Mouse (Mus musculus) brown adipose tissue, adult 24 weeks (tissue): Measurements from ENCODE around the gene Tmem132c. TPM values are rescaled to one million over a fixed set of nuclear protein-coding genes. Genes with fewer than 3 reads are reported as not detected.

Experiments
- H3K27ac ChIP-seq: fragments of 200-500 bp; replicated peaks from 2 replicates; pipeline ENCODE4 v1.5.1; 2012; ENCODE audit warnings: low read depth, mild to moderate bottlenecking, low read length
- H3K4me1 ChIP-seq: fragments of 200-500 bp; 2 replicates; pipeline ENCODE4 v1.6.1; 2012; ENCODE audit warnings: low read length, mixed read lengths; ENCODE audit not compliant: control insufficient read depth, insufficient read depth, insufficient read length
- H3K4me3 ChIP-seq: fragments of 200-500 bp; 2 replicates; pipeline ENCODE4 v1.5.1; 2012; ENCODE audit warnings: low read depth, mild to moderate bottlenecking, low read length, moderate library complexity; ENCODE audit not compliant: insufficient read depth
- polyA plus RNA-seq: library from polyadenylated mRNA; stranded (reverse); fragments of >200 nt; gene quantifications from 2 replicates; pipeline ENCODE4 v1.2.4, GENCODE M21; 2012; ENCODE audit not compliant: missing spikeins, insufficient read depth, insufficient read length

The Tmem132c gene
- polyA plus RNA-seq, 1 experiment = not detected

DNA sequence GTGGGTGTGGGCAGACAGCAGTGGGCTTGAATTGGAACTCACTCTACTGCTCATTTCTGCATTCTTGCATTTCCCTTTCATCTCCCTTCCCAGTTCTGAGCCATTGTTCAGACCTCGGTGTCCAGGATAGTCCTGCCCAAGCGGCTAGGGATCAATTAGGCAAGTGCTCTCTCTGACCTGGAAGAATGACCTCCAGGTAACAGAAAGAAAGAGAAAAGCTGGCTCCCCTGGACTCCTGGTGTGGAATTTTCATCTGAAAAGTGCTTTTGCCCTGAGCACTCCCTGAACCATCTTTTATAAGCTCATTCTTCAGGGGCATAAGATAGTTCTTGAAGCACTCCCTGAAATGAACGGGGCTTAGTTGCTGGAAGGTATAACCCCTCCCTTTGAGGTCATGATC, 228.7 kb downstream of the Tmem132c start:
- no peaks in the 10 kb centered on the region for H3K4me1 ChIP-seq
- H3K4me3 ChIP-seq = no peak overlapping the region
- no peak overlapping the region for H3K27ac ChIP-seq

DNA sequence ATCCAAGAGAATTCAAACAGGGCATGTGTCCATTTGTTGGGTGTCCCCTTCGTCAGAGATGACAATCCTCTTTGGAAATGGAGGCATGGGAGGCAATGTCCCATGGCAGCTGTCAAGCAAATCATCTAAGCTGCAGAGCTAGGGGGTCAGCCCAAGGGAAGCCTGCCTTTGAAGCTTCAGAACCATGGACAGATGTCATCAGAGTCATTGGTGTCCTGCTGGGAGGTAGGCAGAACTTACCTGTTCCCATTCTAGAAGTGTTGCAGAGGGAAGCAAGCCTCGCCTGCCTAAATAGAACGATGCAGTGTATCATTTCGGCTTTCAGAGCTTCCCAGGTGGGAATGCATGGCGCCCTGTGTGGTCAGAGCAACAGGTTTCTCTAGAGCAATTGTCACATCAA, 230.3 kb downstream of the Tmem132c start:
- H3K4me1 ChIP-seq = no peaks in the 10 kb centered on the region
- H3K4me3 ChIP-seq = no peak overlapping the region
- H3K27ac ChIP-seq = no peak overlapping the region

DNA sequence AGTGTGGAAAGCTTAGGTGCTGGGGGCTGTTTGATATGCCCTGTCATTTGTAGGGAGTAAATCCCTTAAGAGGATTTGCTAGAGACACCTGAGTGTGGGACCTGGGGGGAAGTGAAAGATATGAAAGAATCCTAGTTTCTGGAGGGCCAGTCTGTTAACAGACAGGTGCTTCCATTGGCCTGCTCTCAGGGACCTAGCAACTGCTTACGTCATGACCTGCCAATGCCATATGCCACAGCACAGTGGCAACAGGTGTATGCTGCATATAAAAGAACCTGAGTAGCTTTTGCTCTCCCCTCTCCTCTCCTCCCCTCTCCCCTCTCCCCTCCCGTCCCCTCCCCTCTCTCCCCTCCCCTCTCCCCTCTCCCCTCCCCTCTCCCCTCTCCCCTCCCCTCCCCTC, 232.1 kb downstream of the Tmem132c start:
- no peaks in the 10 kb centered on the region for H3K4me1 ChIP-seq
- no peak overlapping the region for H3K4me3 ChIP-seq
- no peak overlapping the region for H3K27ac ChIP-seq

DNA sequence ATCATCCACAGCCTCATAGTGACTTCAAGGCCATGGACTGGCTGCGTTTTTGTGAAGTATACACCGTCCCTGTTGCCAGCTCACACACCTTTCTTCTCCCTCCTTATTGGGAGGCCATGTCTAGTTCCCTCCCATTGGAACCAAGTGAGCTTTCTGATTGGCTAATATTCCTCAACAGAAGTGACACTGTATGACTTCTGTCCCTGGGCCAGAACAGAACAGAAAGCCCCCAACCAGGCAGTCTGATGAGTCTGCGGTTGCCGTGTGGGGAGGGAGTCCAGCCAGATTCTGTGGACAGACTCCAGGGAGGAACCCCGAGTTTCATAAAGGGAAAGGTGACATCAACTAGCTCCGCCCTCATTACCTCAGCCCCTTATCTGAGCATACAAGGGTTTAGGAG, 233.2 kb downstream of the Tmem132c start:
- no peak overlapping the region for H3K27ac ChIP-seq
- no peaks in the 10 kb centered on the region for H3K4me1 ChIP-seq
- no peak overlapping the region for H3K4me3 ChIP-seq

DNA sequence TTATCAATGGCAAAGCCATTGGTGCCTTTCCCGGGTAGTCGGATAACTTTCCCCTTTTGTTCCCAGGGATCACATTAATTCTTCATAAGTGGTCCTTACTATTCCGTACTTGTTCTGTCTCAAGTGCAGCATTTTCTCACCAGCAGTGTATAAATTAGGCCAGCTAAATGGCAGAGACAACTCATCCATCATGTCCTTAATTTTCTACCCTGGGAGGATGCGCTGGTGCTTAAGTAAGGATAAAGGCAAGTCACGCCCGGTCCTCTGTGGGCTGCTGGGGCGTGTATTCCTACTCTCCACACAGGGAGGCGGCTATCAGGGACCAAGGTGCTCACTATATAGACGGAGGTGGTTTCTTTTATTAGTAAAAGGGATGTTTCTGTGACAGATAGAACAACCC, 236.2 kb downstream of the Tmem132c start:
- H3K27ac ChIP-seq = no peak overlapping the region
- no peaks in the 10 kb centered on the region for H3K4me1 ChIP-seq
- H3K4me3 ChIP-seq = no peak overlapping the region

DNA sequence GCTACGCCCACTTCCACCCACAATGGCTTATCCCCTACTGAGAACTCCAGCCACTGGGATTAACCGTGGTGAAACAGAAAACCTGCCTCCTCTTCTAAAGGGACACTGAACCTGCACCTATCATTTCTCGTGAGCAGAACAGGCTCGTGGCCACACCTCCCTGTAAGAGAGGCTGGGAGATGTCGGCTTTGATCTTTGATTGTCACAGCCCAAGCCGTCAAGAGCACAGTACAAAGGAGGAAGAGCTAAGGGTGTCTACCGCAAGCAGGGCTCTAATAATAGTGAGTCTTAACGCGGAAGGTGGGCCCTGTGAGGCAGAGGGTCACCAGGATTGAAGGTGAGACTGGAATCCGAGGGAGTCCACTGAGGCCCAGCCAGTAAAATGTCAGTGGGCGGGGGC, 236.7 kb downstream of the Tmem132c start:
- Histone ChIP-seq H3K27ac (no peak overlapping the region), H3K4me1 (no peaks in the 10 kb centered on the region), H3K4me3 (no peak overlapping the region)

DNA sequence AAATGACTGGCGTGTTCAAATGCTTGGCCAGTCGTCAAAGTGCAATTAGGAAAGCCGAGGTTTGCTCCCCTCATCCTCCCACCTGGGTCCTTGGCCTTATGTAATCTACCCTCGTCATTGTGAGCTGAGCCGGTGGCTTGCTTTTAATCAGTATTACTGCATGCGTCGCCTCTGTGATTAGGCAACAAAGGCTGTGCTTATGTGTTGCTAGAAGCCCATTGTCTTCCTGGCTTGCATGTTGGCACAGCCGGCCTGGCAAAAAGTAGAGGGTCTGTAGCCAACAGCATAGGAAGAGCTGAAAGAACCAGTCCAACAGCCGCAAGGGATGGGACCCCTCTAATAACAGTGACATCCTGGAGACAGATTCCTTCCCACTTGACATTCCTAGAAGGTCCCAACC, 239.3 kb downstream of the Tmem132c start:
- Histone ChIP-seq H3K27ac (no peak overlapping the region), H3K4me3 (no peak overlapping the region), H3K4me1 (peaks cover 2% of the 10 kb centered on the region; the same call in 1 of the 2 replicates)

DNA sequence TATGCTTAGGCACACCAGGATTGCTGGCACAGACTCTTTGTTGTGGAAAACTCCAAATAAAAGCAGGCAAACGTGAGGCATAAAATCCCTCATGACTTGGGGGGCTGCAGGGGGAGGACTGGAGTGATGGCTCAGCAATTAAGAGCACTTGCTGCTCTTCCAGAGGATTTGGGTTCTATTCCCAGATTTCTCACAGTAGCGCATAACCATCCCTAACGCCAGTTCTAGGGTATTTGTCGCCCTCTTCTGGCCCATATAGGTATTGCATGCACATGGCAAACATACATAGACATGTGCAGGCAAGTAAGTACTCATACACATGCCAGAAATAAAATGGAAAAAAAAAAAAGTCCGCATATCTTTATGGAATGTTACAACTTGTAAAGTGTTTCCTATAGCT, 239.8 kb downstream of the Tmem132c start:
- H3K4me3 ChIP-seq = no peak overlapping the region
- H3K27ac ChIP-seq = no peak overlapping the region
- peaks cover 2% of the 10 kb centered on the region; the same call in 1 of the 2 replicates for H3K4me1 ChIP-seq

DNA sequence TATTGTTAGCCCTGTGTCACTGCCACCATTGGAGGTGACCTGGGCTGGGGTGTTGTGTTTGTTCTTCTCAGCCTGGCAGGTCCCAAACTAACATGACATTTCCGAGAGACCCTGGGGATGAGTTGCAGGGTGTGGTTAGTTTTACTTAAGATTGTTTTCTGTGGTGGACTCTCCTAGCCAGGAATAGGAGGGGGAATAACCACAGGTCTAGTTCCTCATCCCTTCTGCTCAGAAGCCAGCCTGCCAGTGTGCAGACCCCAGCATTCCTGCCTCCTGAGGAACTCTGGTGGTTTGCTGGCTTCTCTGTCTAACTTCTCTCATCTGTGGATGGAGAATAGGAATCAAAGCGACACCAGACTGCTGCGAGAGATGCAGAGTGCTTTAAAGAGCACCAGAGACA, 240.7 kb downstream of the Tmem132c start:
- Histone ChIP-seq H3K4me3 (no peak overlapping the region), H3K27ac (no peak overlapping the region), H3K4me1 (peaks cover 2% of the 10 kb centered on the region; the same call in 1 of the 2 replicates)

DNA sequence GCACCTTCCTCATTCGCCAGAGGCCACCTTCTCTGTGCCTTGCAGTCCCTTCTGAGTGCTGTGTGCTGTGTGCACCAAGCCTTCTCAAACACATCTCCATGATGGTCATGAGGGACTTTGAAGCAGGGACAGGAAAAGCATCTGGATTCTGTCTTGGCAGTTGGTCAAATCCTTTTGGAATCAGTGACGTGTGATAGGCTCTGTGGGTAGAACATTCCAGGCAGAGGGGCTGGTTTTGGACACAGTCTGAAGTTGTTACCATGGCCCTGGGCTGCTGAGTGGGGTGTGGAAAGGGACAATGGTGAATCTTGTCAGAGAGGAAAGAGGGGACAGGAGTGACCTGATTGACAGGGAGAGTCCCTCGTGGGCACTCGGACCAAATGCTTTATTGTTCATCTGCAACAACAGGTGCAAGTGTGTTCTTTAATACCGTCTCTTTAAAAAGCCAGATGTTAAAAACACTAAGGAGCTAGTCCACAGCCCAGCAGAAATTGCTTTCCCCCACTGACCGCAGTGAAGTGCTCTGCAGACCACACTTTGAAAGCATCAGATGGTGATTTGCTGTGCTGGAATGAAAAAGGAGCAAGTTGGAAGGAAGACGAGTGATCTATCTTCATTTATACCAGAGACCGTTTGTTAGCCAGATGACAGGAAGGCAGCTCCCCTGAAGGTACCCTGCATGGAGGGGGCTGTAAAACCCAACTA, 242.5 kb downstream of the Tmem132c start:
- Histone ChIP-seq H3K4me3 (no peak overlapping the region), H3K27ac (no peak overlapping the region), H3K4me1 (peaks cover 2% of the 10 kb centered on the region; the same call in 1 of the 2 replicates)

DNA sequence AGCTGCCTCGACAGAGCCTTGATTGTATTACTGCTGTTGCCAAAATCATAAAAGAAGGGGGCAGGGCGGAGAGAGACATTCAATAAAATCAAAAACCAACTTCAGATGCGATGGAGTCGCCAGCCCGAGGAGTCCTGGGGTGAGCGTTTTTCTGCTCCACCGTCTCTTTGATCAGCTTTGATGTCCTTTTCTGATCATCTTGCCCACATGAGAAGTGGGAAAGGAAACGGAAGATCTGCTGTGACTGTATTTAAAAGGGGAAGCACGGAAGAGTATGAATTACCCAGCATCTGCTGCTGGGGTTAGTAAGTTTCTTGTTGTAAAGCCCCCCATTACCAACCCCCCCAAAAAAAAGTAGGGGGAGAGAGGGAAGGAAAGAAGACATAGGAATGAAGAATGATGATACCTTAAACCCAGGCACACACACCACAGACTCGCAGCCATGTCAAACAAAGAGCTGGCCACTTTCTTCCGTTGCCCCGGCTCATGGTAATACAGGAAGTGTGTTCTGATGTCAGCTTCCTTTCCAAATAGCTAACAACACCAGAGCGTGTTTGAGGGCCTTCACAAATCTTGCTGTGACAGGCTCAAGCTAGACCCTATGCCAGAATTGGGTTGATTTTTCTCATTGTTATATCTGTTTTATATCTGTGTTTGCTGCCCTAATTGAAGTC, 243.3 kb downstream of the Tmem132c start:
- Histone ChIP-seq H3K4me3 (no peak overlapping the region), H3K27ac (no peak overlapping the region), H3K4me1 (peaks cover 2% of the 10 kb centered on the region; the same call in 1 of the 2 replicates)

DNA sequence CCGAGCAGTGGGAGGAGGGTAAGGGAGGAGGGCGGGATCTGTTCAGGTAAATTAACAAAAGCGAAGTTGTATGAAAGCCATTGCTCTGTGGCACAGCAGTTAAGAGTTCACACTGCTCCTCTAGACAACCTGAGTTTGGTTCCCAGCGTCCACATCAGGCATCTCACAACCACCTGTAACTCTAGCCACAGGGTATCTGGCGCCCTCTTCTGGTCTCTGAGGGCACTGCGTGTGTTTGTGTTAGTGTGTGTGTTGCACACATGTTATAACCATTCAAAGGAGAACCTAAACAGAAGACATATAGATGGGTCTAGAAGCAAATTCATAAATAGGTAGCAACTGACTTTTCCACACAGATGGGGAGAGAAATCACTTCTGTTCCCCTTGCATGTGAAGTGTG, 245.6 kb downstream of the Tmem132c start:
- Histone ChIP-seq H3K4me1 (peaks cover 2% of the 10 kb centered on the region; the same call in 1 of the 2 replicates), H3K4me3 (no peak overlapping the region), H3K27ac (no peak overlapping the region)

DNA sequence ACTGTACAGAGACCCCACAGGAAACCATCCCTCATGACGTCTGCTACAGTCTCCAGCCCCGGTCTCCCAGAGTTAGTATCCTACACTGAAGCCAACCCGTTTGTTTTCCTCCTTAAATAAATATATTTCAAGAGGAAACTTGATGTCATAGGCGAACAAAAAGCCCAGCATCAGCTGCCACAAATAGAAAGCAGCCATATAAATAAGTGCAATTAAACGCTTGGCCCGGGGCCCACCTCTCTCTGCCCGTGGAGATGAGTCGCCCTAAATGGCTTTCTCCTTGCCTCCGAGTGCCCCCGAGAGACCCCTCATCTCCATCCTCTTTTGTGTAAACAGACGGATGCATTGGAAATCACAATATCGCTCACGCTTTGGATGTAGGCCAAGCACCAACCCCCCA, 247.1 kb downstream of the Tmem132c start:
- Histone ChIP-seq H3K4me1 (peaks cover under 1% of the 10 kb centered on the region; the same call in 1 of the 2 replicates), H3K27ac (no peak overlapping the region), H3K4me3 (no peak overlapping the region)

DNA sequence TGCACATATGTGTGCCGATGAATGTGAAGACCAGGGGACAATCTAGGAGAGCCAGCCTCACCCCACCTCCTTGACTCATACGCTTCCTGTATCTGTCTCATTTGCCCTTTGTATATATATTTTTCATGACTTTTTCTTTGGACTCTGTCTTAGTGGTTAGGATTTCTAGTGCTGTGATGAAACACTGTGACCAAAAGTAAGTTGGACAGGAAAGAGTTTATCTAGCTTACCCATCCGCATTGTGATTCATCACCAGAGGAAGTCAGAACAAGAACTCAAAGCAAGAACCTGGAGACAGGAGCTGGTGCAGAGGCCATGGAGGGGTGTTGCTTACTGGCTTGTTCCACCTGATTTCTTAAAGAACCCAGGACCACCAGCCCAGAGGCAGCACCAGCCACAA, 250.1 kb downstream of the Tmem132c start:
- Histone ChIP-seq H3K4me1 (no peaks in the 10 kb centered on the region), H3K4me3 (no peak overlapping the region), H3K27ac (no peak overlapping the region)

DNA sequence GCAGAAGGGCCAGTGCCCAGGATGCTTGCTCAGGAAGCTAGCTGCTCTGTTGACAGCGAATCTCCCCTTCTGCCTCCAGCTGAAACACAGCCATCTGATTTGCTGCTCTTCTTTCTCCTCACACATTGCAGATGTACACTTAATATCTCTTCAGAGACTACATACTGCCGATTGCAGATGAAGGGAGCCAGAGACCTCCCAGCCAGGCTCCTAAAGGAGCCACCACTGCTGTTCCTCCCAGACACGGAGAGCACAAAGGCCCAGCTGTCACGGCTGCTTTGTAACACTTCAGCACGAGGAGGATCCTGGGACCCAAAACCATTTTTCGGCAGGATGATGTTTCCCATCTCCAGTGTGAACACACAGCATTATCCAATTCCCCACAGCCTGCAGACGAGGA, 255.3 kb downstream of the Tmem132c start:
- no peaks in the 10 kb centered on the region for H3K4me1 ChIP-seq
- no peak overlapping the region for H3K4me3 ChIP-seq
- no peak overlapping the region for H3K27ac ChIP-seq
